Mouse (Mus musculus) subcutaneous adipose tissue, adult 2 months (tissue): Measurements from ENCODE around the gene Elmod3. TPM values are rescaled to one million over a fixed set of nuclear protein-coding genes. Genes with fewer than 3 reads are reported as not detected.

ENCODE experiments used
- polyA plus RNA-seq: library from polyadenylated mRNA; depleted of rRNA; stranded (reverse); fragments of >200 nt; gene quantifications from 2 replicates; pipeline ENCODE4 v1.2.3, GENCODE M21; 2012; ENCODE audit warnings: low replicate concordance; rRNA removed

Elmod3 gene
- 32.9 and 43.9 TPM in 2 replicates for polyA plus RNA-seq

GRCm38 (mm10) chr6:72597956-72598753 lies at the start of gene Elmod3, which contains the start of gene Retsat:
Elmod3 (minus strand) TSS chr6:72598413.
Retsat (plus strand) TSS chr6:72598475.

GRCm38 (mm10) chr6:72616643-72617288 lies 18.6 kb upstream of the Elmod3 start, which contains the start of gene Tgoln1:
Tgoln1 (minus strand) TSS chr6:72617000.

GRCm38 (mm10) chr6:72544283-72544987 lies 53.8 kb downstream of the Elmod3 start, which contains the start of gene Capg:
Capg (plus strand) TSS chr6:72544391.

GRCm38 (mm10) chr6:72521607-72522006 lies 76.6 kb downstream of the Elmod3 start, which contains the start of gene Sh2d6:
Sh2d6 (minus strand) TSS chr6:72521707.

Other genes starting within 250 kb of the Elmod3 start
- 39.9 and 57.7 TPM in 2 replicates for gene Tmem150a, start 243.0 kb downstream of the Elmod3 start, polyA plus RNA-seq
- gene Rnf181, start 231.5 kb downstream of the Elmod3 start, polyA plus RNA-seq, result 83.3 and 97.2 TPM in 2 replicates
- gene Vamp5, start 217.9 kb downstream of the Elmod3 start, polyA plus RNA-seq, result 22.3 and 33.6 TPM in 2 replicates
- 111 and 113 TPM in 2 replicates for gene Vamp8, start 207.7 kb downstream of the Elmod3 start, polyA plus RNA-seq
- gene Ggcx, start 184.1 kb downstream of the Elmod3 start, polyA plus RNA-seq, result 38.4 and 41.4 TPM in 2 replicates
- 115 and 120 TPM in 2 replicates for gene Mat2a, start 158.9 kb downstream of the Elmod3 start, polyA plus RNA-seq
- 0.57 and 1.0 TPM in 2 replicates for gene Sh2d6, start 76.7 kb downstream of the Elmod3 start, polyA plus RNA-seq
- 56.2 and 70.5 TPM in 2 replicates for gene Capg, start 54.0 kb downstream of the Elmod3 start, polyA plus RNA-seq
- 67.1 and 126 TPM in 2 replicates for gene Retsat, start 62 bp upstream of the Elmod3 start, polyA plus RNA-seq
- gene Tgoln1, start 18.6 kb upstream of the Elmod3 start, polyA plus RNA-seq, result 55.6 and 77.0 TPM in 2 replicates
- gene Tcf7l1, start 190.8 kb upstream of the Elmod3 start, polyA plus RNA-seq, result 26.3 and 37.2 TPM in 2 replicates